Mouse (Mus musculus) neural tube, embryonic 14.5 days (tissue): ENCODE data around the gene Aff3. TPM values are rescaled to one million over a fixed set of nuclear protein-coding genes. Genes with fewer than 3 reads are reported as not detected.

Source experiments
- ATAC-seq: fragments of 200-750 bp; cut with Nextera tagmentation; 2 replicates; pipeline ENCODE4 v1.8.0; 2017; ENCODE audit warnings: low read depth, mild to moderate bottlenecking, moderate TSS enrichment, moderate library complexity
- H3K27ac ChIP-seq: fragments of 300-500 bp; sonication (generic); 2 replicates; pipeline ENCODE4 v1.5.1; 2014; ENCODE audit warnings: low read depth, mild to moderate bottlenecking, control low read depth, low read length, moderate library complexity, mixed read lengths
- H3K27me3 ChIP-seq: fragments of 300-500 bp; sonication (generic); 2 replicates; pipeline ENCODE4 v1.6.1; 2014; ENCODE audit warnings: low read length; ENCODE audit not compliant: control insufficient read depth, insufficient read depth
- H3K36me3 ChIP-seq: fragments of 300-500 bp; sonication (generic); 2 replicates; pipeline ENCODE4 v1.6.1; 2014; ENCODE audit warnings: low read length, mixed read lengths; ENCODE audit not compliant: control insufficient read depth, insufficient read depth
- H3K4me1 ChIP-seq: fragments of 300-500 bp; sonication (generic); 2 replicates; pipeline ENCODE4 v1.6.1; 2014; ENCODE audit warnings: low read length; ENCODE audit not compliant: control insufficient read depth, insufficient read depth
- H3K4me2 ChIP-seq: fragments of 300-500 bp; sonication (generic); 2 replicates; pipeline ENCODE4 v1.6.1; 2014; ENCODE audit warnings: mild to moderate bottlenecking, low read depth, low read length, control low read depth
- H3K4me3 ChIP-seq: fragments of 300-500 bp; sonication (generic); 2 replicates; pipeline ENCODE4 v1.5.1; 2014; ENCODE audit warnings: low read depth, low read length, control low read depth, mixed read lengths
- H3K9ac ChIP-seq: fragments of 300-500 bp; sonication (generic); replicated peaks from 2 replicates; pipeline ENCODE4 v1.6.1; 2014; ENCODE audit warnings: low read depth, mild to moderate bottlenecking, control low read depth, low read length, mixed read lengths
- H3K9me3 ChIP-seq: fragments of 300-500 bp; sonication (generic); 2 replicates; pipeline ENCODE4 v1.6.1; 2016; ENCODE audit warnings: low read length; ENCODE audit not compliant: control insufficient read depth
- WGBS: fragments of 180-500 bp; shearing (Covaris S2); extraction: QIAGEN DNeasy Blood & Tissue Kit; methylation state at CpG from one replicate; pipeline ENCODE4 v1.1.7; 2014; 5-methylcytosine and 5-hydroxymethylcytosine counted together
- polyA plus RNA-seq: library from polyadenylated mRNA; unstranded; fragments of >200 nt; fragmentation: Nextera tagmentation; extraction: Ambion mirVana; gene quantifications from 2 replicates; pipeline ENCODE4 v1.2.1, GENCODE M21; 2014

Aff3 gene
- 26.6 and 34.8 TPM in 2 replicates for polyA plus RNA-seq

DNA sequence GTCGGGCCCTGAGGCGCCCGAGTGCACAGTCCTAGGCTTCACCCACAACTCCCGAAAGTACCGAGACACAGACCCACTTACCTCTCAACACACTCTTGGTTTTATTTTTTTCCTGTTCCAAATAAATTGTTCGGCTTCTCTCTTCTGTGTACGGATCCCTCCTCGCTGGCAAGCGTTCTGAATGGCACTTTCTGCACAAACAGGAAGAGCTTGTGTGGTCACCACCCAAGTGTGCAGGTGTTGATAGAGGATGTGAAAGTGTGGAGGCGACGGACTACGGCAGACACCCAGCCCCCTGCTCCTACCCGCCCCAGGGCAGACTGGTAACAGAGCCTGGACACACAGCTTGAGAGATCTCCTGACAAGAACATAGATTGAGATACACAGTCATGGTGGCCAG lies at the start of gene Aff3:
Gene Aff3 (minus strand): TSS at position 179 of the 400 bp plus-strand sequence.
- 93% methylated on average over 13 of the region's 13 CpGs for WGBS
- Histone ChIP-seq H3K36me3 (no peaks in the 10 kb centered on the region), H3K4me3 (no peak within 1 kb of the TSS), H3K27me3 (no peaks in the 10 kb centered on the region), H3K4me2 (no peak within 1 kb of the TSS), H3K9ac (no peak within 1 kb of the TSS), H3K4me1 (no peaks in the 10 kb centered on the region), H3K9me3 (no peaks in the 10 kb centered on the region), H3K27ac (no peak within 1 kb of the TSS)
- ATAC-seq, result no peak

DNA sequence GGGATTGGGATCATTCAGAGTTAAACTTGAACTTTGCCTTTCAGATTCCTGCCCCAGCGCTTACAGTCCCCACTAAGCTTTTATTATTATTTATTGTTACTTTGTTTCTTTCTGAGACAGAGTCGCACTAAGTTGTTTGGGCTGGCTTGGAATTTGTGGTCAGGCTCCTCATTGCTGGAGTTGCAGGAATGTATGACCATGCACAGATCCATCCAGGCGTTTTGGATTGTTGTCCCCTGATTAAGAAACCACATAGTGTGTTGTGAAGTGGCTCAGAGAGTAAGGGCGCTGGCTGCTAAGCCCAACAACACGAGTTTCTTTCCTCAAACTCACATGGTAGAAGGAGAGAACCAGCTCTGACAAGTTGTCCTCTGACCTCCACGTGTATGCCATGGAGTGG lies 35.9 kb upstream of the Aff3 start:
- Histone ChIP-seq H3K4me3 (no peak overlapping the region), H3K9ac (no peak overlapping the region), H3K27ac (no peak overlapping the region), H3K4me1 (no peaks in the 10 kb centered on the region), H3K36me3 (no peaks in the 10 kb centered on the region), H3K4me2 (no peak overlapping the region), H3K9me3 (no peaks in the 10 kb centered on the region), H3K27me3 (no peaks in the 10 kb centered on the region)
- 78% methylated on average over 6 of the region's 6 CpGs for WGBS
- ATAC-seq, result no peak

DNA sequence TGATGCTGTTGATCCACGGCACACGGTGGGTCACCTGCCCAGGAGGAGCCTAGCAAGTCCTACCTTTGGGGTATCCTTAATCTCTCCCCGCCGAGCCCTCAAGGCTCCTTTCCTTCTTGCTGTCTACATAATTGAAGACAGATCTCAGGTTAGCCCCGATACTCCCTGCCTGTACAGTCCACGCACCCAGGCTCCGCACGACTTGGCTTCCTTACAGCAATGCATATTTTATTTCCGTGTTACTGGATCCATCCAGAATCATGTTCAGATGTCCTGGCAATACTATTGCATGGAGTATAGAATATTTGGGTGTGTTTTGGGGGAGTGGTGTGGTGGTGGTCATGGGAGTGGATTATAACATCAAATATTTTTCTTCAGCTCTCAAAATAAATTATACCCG lies 34.5 kb upstream of the Aff3 start:
- no peak for ATAC-seq
- no peak overlapping the region for H3K4me3 ChIP-seq
- H3K9ac ChIP-seq, result no peak overlapping the region
- no peaks in the 10 kb centered on the region for H3K9me3 ChIP-seq
- no peaks in the 10 kb centered on the region for H3K36me3 ChIP-seq
- WGBS, result 97% methylated on average over 10 of the region's 10 CpGs
- H3K4me1 ChIP-seq, result no peaks in the 10 kb centered on the region
- H3K27ac ChIP-seq, result no peak overlapping the region
- no peaks in the 10 kb centered on the region for H3K27me3 ChIP-seq
- no peak overlapping the region for H3K4me2 ChIP-seq

DNA sequence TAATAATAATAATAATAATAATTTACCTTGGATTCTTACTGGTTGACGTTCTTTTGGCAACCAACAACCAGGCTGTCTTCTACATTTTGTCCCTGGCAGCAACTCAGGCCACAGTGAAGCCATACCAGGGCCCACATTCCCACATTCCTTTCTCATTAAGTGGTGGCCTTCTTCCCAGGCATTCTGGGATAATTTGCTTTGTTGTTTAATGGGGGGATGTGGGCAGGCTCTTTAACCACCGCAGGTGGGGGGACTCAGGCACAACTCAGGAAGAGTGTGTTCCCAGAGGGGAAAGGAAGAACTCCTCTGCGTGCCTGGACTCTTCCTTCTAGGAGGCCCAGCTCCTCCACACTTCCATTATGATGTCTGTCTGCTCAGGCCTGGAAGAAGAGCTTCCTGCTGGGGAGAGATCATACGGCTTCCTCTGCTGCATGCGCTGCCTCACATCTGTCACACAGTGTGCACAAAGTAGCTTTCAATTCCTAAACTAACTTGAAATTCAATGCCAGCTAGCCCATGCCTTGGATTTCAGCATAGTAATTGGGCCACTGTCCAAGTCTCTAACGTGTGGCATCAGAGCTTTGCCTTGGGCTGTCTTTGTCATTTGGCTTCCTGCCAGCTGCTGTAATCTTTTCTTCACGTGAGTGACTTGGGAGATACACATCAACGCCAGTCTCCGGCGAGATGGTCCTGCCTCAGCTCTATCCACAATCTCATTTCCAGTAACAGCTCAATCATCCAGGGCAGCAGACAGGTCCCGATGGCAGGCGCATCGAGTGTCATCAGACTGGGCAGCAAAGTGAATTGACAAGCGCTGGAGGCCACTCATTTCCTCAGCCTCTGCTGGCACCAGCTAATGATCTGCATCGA lies 31.3 kb upstream of the Aff3 start:
- peak; percentile 31; the same call in 1 of the 2 replicates for ATAC-seq
- Histone ChIP-seq H3K27ac (no peak overlapping the region), H3K4me1 (no peaks in the 10 kb centered on the region), H3K36me3 (no peaks in the 10 kb centered on the region), H3K27me3 (no peaks in the 10 kb centered on the region), H3K4me2 (no peak overlapping the region), H3K4me3 (no peak overlapping the region), H3K9ac (no peak overlapping the region), H3K9me3 (no peaks in the 10 kb centered on the region)
- 41% methylated on average over 15 of the region's 15 CpGs for WGBS

DNA sequence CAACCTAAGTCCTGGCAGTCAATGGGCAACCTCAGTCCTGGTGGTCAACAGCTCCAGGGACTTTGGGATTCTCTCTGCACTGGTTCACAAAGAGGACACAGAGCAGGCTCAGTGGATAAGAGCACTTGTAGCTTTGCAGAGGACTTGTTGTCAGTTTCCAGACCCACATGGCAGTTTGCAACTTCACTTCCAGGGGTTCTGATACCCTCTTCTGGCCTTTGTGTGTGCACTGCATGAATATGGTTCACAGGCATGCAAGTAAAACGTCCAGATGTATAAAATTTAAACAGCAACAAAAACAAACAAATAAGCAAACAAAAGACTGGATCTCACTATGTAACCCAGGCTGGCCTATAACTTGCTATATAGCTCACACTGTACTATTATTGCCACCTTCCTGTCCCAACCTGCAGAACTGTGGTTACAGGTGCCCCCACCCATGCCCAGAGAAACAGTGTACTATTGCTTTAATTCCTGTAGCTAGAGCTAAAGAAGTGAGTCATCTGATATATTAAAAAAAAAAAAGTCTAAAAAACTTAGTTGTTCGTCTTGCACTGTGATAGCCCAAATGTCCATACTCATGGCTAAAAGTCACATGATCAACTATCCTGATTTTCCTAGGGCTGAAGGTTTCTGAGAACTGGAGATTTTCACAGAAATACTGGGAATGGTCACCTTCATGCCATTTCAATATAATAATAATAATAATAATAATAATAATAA lies 30.5 kb upstream of the Aff3 start:
- H3K9me3 ChIP-seq, result no peaks in the 10 kb centered on the region
- no peak overlapping the region for H3K9ac ChIP-seq
- H3K4me1 ChIP-seq, result no peaks in the 10 kb centered on the region
- H3K4me3 ChIP-seq, result no peak overlapping the region
- H3K36me3 ChIP-seq, result no peaks in the 10 kb centered on the region
- no peak for ATAC-seq
- no peak overlapping the region for H3K4me2 ChIP-seq
- H3K27ac ChIP-seq, result no peak overlapping the region
- H3K27me3 ChIP-seq, result no peaks in the 10 kb centered on the region
- 86% methylated on average over 2 of the region's 2 CpGs for WGBS

DNA sequence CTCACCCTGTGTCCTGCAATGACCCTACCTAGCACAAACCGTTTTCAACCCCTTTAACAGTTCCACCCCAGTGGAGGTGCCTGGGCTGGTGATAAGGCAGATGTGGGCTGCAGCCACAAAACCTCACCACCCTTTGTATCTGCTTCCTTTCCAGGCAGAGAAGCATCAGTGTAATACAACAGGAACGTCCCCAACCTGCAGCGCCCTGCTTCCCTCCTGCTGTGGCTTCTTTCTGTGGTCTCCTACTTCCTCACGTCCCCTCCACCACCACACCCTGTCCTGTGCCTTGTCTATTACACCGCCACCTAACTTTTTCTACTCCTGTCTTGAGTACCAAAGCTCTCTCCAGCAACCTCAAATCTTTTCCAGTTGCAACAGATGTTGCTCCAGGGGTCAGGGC lies 29.4 kb upstream of the Aff3 start:
- WGBS, result 68% methylated on average over 5 of the region's 5 CpGs
- Histone ChIP-seq H3K4me3 (no peak overlapping the region), H3K4me1 (no peaks in the 10 kb centered on the region), H3K9me3 (no peaks in the 10 kb centered on the region), H3K9ac (no peak overlapping the region), H3K4me2 (no peak overlapping the region), H3K36me3 (no peaks in the 10 kb centered on the region), H3K27me3 (no peaks in the 10 kb centered on the region), H3K27ac (no peak overlapping the region)
- ATAC-seq, result no peak

DNA sequence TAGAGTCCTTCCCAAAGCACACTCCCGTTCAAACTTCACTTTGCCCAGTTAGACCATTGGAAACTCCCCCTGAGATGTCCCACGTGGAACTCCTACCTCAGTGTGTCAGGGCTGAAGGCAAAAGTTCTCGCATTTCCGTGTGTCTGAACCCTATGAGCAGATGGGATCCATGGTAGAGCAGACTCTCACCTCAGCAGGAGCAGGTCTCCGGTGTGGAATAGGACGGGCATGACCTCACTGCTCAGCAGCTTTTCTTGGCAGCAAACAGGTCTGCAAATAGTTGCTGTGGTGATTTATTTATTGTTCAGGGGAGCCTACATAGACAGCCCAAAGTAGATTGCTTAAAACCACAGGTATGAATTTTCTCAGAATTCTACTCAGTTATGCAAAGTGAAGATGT lies 25.7 kb upstream of the Aff3 start:
- Histone ChIP-seq H3K4me3 (no peak overlapping the region), H3K4me2 (no peak overlapping the region), H3K9me3 (no peaks in the 10 kb centered on the region), H3K9ac (no peak overlapping the region), H3K27me3 (no peaks in the 10 kb centered on the region), H3K36me3 (no peaks in the 10 kb centered on the region), H3K27ac (no peak overlapping the region), H3K4me1 (no peaks in the 10 kb centered on the region)
- no peak for ATAC-seq
- 81% methylated on average over 6 of the region's 6 CpGs for WGBS

DNA sequence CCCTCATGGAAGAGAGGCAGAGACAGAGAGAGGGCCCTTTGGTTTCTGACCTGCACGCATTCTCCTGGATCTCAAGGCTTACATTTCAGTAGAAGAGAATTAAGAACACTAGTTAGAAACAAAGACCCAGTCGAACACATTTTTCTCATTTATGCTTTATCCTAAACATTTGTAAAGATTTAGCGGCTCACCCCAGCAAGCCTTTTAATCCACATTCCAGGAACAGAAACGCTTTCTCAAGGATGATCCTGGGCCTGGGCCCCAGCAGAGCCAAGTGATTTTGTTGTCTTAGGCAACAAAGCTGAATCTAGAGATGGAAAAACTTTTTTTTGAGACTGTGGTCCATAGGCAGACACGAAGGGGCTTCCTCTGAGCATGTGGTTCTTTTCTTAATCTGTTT lies 23.5 kb upstream of the Aff3 start:
- no peak for ATAC-seq
- 80% methylated on average over 5 of the region's 5 CpGs for WGBS
- Histone ChIP-seq H3K27me3 (no peaks in the 10 kb centered on the region), H3K4me3 (no peak overlapping the region), H3K4me1 (no peaks in the 10 kb centered on the region), H3K9ac (no peak overlapping the region), H3K4me2 (no peak overlapping the region), H3K27ac (no peak overlapping the region), H3K36me3 (no peaks in the 10 kb centered on the region), H3K9me3 (no peaks in the 10 kb centered on the region)

DNA sequence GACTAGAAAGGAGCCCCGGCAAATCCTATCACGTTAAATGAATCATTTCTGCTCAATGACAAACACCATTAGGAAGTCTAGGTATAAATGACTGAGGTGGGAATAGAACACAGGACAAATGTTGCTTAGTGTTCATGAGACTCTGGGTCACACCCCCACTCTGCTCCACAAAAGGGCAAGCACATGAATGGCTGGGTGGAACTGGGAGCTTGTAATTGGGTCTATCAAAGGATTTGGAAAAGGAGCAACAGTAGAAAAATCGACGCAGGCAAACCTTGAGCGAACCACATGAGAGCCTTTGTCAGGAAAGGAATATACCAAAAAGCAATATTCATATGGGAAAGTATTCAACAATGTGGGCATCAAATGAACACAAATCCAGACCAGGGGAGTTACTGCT lies 21.0 kb upstream of the Aff3 start:
- H3K36me3 ChIP-seq, result no peaks in the 10 kb centered on the region
- WGBS, result 92% methylated on average over 5 of the region's 5 CpGs

More for the DNA sequence above, 21.0 kb upstream of the Aff3 start:
- Histone ChIP-seq H3K4me3 (no peak overlapping the region), H3K9ac (no peak overlapping the region), H3K4me1 (no peaks in the 10 kb centered on the region), H3K27me3 (no peaks in the 10 kb centered on the region), H3K9me3 (no peaks in the 10 kb centered on the region), H3K27ac (no peak overlapping the region), H3K4me2 (no peak overlapping the region)
- no peak for ATAC-seq
